Mouse (Mus musculus) embryonic facial prominence, embryonic 15.5 days (tissue): ENCODE data around the gene Csnk2b. TPM values are rescaled to one million over a fixed set of nuclear protein-coding genes. Genes with fewer than 3 reads are reported as not detected.
A peak's percentile ranks its signal among the peaks of the same experiment; 100 is the strongest.
"Not testable (repeated sequence)": the region's sequence is repeated elsewhere in the genome, so short reads cannot be mapped to it uniquely, and the experiment has no call there.

Source experiments
- ATAC-seq: fragments of 200-750 bp; cut with Nextera tagmentation; 2 replicates; pipeline ENCODE4 v1.8.0; 2017; ENCODE audit warnings: low read depth, moderate TSS enrichment; ENCODE audit not compliant: insufficient number of reproducible peaks, low FRiP score, low TSS enrichment
- H3K27ac ChIP-seq: fragments of 300-500 bp; sonication (generic); replicated peaks from 2 replicates; pipeline ENCODE4 v1.5.1; 2015; ENCODE audit warnings: mild to moderate bottlenecking, inconsistent platforms
- H3K27me3 ChIP-seq: fragments of 300-500 bp; sonication (generic); 2 replicates; pipeline ENCODE4 v1.6.1; 2015; ENCODE audit warnings: inconsistent platforms
- H3K36me3 ChIP-seq: fragments of 300-500 bp; sonication (generic); 2 replicates; pipeline ENCODE4 v1.6.1; 2015; ENCODE audit warnings: mild to moderate bottlenecking, inconsistent platforms
- H3K4me1 ChIP-seq: fragments of 300-500 bp; sonication (generic); 2 replicates; pipeline ENCODE4 v1.6.1; 2015; ENCODE audit warnings: inconsistent platforms
- H3K4me2 ChIP-seq: fragments of 300-500 bp; sonication (generic); replicated peaks from 2 replicates; pipeline ENCODE4 v1.6.1; 2015; ENCODE audit warnings: mild to moderate bottlenecking, inconsistent platforms
- H3K4me3 ChIP-seq: fragments of 300-500 bp; sonication (generic); replicated peaks from 2 replicates; pipeline ENCODE4 v1.5.1; 2015; ENCODE audit warnings: mild to moderate bottlenecking, inconsistent platforms
- H3K9ac ChIP-seq: fragments of 300-500 bp; sonication (generic); 2 replicates; pipeline ENCODE4 v1.6.1; 2015; ENCODE audit warnings: inconsistent platforms
- H3K9me3 ChIP-seq: fragments of 300-500 bp; sonication (generic); replicated peaks from 2 replicates; pipeline ENCODE4 v1.6.1; 2016; ENCODE audit warnings: inconsistent platforms
- WGBS: fragments of 180-500 bp; shearing (Covaris S2); methylation state at CpG from one replicate; pipeline ENCODE4 v1.1.7; 2015; 5-methylcytosine and 5-hydroxymethylcytosine counted together
- polyA plus RNA-seq: library from polyadenylated mRNA; unstranded; fragments of >200 nt; fragmentation: Nextera tagmentation; extraction: Ambion mirVana; gene quantifications from 2 replicates; pipeline ENCODE4 v1.2.1, GENCODE M21; 2015

Gene Csnk2b
- polyA plus RNA-seq, 1 experiment from 2014 or later = 278 TPM

GRCm38 (mm10) chr17:35131500-35132173, 9.8 kb upstream of the Csnk2b start, which contains the start of gene Apom:
Gene Apom (minus strand): TSS chr17:35132050.
- Histone ChIP-seq H3K9me3 (no peaks in the 10 kb centered on the region), H3K4me3 (no peak within 1 kb of the TSS), H3K4me1 (peaks cover 24% of the 10 kb centered on the region), H3K9ac (no peak within 1 kb of the TSS), H3K27ac (no peak within 1 kb of the TSS), H3K4me2 (no peak within 1 kb of the TSS), H3K36me3 (peaks cover 12% of the 10 kb centered on the region), H3K27me3 (no peaks in the 10 kb centered on the region)
- WGBS = 80% methylated on average over 15 of the region's 15 CpGs
- no peak for ATAC-seq

- Histone ChIP-seq H3K9me3 (no peaks in the 10 kb centered on the region), H3K4me3 (no peak overlapping the region), H3K27ac (no peak overlapping the region), H3K9ac (no peak overlapping the region), H3K4me1 (peaks cover 21% of the 10 kb centered on the region), H3K36me3 (peaks cover 12% of the 10 kb centered on the region), H3K27me3 (no peaks in the 10 kb centered on the region), H3K4me2 (no peak overlapping the region)
- ATAC-seq = no peak
- WGBS = 84% methylated on average over 8 of the region's 8 CpGs
These were observed 9.2 kb upstream of the Csnk2b start for GRCm38 (mm10) chr17:35131038-35131437.

- no peak overlapping the region for H3K4me2 ChIP-seq
- no peak overlapping the region for H3K4me3 ChIP-seq
- ATAC-seq = no peak
- H3K9ac ChIP-seq = no peak overlapping the region
- 70% methylated on average over 11 of the region's 11 CpGs for WGBS
- H3K9me3 ChIP-seq = no peaks in the 10 kb centered on the region
- peaks cover 13% of the 10 kb centered on the region for H3K36me3 ChIP-seq
- peaks cover 31% of the 10 kb centered on the region for H3K4me1 ChIP-seq
- H3K27me3 ChIP-seq = no peaks in the 10 kb centered on the region
- no peak overlapping the region for H3K27ac ChIP-seq
These were observed 7.1 kb upstream of the Csnk2b start for GRCm38 (mm10) chr17:35128996-35129395.

GRCm38 (mm10) chr17:35127017-35127416, 5.2 kb upstream of the Csnk2b start:
- H3K27me3 ChIP-seq = no peaks in the 10 kb centered on the region
- H3K9ac ChIP-seq = peak overlapping the region; percentile 73
- H3K9me3 ChIP-seq = no peaks in the 10 kb centered on the region
- peaks cover 38% of the 10 kb centered on the region for H3K4me1 ChIP-seq
- H3K27ac ChIP-seq = peak overlapping the region; percentile 89
- peak overlapping the region; percentile 63 for H3K4me3 ChIP-seq
- 70% methylated on average over 13 of the region's 13 CpGs for whole genome bisulfite sequencing
- ATAC-seq = no peak
- H3K36me3 ChIP-seq = peaks cover 16% of the 10 kb centered on the region
- H3K4me2 ChIP-seq = peak overlapping the region; percentile 71

- Histone ChIP-seq H3K27me3 (no peaks in the 10 kb centered on the region), H3K9ac (peak within 1 kb of the TSS; percentile 73), H3K4me1 (peaks cover 40% of the 10 kb centered on the region), H3K4me2 (peak within 1 kb of the TSS; percentile 71), H3K36me3 (peaks cover 16% of the 10 kb centered on the region), H3K4me3 (peak within 1 kb of the TSS; percentile 63), H3K9me3 (no peaks in the 10 kb centered on the region), H3K27ac (peak within 1 kb of the TSS; percentile 89)
- peak; percentile 56 for ATAC-seq
- WGBS = under 1% methylated on average over 36 of the region's 36 CpGs
These were observed 4.4 kb upstream of the Csnk2b start, which contains the start of gene D17H6S53E for GRCm38 (mm10) chr17:35126206-35126611. Gene D17H6S53E (plus strand): TSS chr17:35126373.

GRCm38 (mm10) chr17:35125578-35125977, 3.7 kb upstream of the Csnk2b start:
- no peak for ATAC-seq
- Histone ChIP-seq H3K9me3 (no peaks in the 10 kb centered on the region), H3K4me1 (peaks cover 41% of the 10 kb centered on the region), H3K9ac (peak overlapping the region; percentile 73), H3K27ac (peak overlapping the region; percentile 89), H3K27me3 (no peaks in the 10 kb centered on the region), H3K36me3 (peaks cover 13% of the 10 kb centered on the region), H3K4me2 (peak overlapping the region; percentile 71), H3K4me3 (peak overlapping the region; percentile 63)
- WGBS = 22% methylated on average over 6 of the region's 6 CpGs

GRCm38 (mm10) chr17:35125081-35125480, 3.2 kb upstream of the Csnk2b start:
- no peak for ATAC-seq
- Histone ChIP-seq H3K9ac (no peak overlapping the region), H3K4me3 (no peak overlapping the region), H3K27me3 (no peaks in the 10 kb centered on the region), H3K9me3 (no peaks in the 10 kb centered on the region), H3K36me3 (peaks cover 8% of the 10 kb centered on the region), H3K4me1 (peaks cover 46% of the 10 kb centered on the region), H3K4me2 (no peak overlapping the region), H3K27ac (peak overlapping the region; percentile 89; the same call in 1 of the 2 replicates)
- WGBS = 82% methylated on average over 1 of the region's 1 CpGs

GRCm38 (mm10) chr17:35124261-35124896, 2.5 kb upstream of the Csnk2b start:
- not testable (repeated sequence) for H3K27ac ChIP-seq, H3K9ac ChIP-seq, H3K4me3 ChIP-seq, H3K9me3 ChIP-seq, ATAC-seq, H3K36me3 ChIP-seq, H3K27me3 ChIP-seq, H3K4me2 ChIP-seq
- 93% methylated on average over 12 of the region's 12 CpGs for WGBS
- peaks cover 52% of the 10 kb centered on the region for H3K4me1 ChIP-seq

- not testable (repeated sequence) for H3K4me3 ChIP-seq, H3K27ac ChIP-seq, H3K9me3 ChIP-seq, H3K27me3 ChIP-seq, H3K9ac ChIP-seq, ATAC-seq, H3K4me2 ChIP-seq
- WGBS = 92% methylated on average over 9 of the region's 9 CpGs
- H3K4me1 ChIP-seq = peaks cover 49% of the 10 kb centered on the region
- peaks cover 18% of the 10 kb centered on the region for H3K36me3 ChIP-seq
These were observed 1.4 kb upstream of the Csnk2b start for GRCm38 (mm10) chr17:35123287-35123686.

GRCm38 (mm10) chr17:35121143-35121799, 582 bp downstream of the Csnk2b start, which contains the start of gene Gpank1:
Gene Gpank1 (plus strand): TSS chr17:35121455.
- Histone ChIP-seq H3K27ac (peak within 1 kb of the TSS; percentile 84), H3K9ac (peak within 1 kb of the TSS; percentile 95), H3K4me1 (peaks cover 32% of the 10 kb centered on the region), H3K36me3 (peaks cover 34% of the 10 kb centered on the region), H3K27me3 (no peaks in the 10 kb centered on the region), H3K4me3 (peak within 1 kb of the TSS; percentile 96), H3K4me2 (peak within 1 kb of the TSS; percentile 89), H3K9me3 (no peaks in the 10 kb centered on the region)
- ATAC-seq = peak; percentile 94
- under 1% methylated on average over 50 of the region's 50 CpGs for WGBS

- Histone ChIP-seq H3K27me3 (no peaks in the 10 kb centered on the region), H3K36me3 (peaks cover 39% of the 10 kb centered on the region)
These were observed 1.1 kb downstream of the Csnk2b start for GRCm38 (mm10) chr17:35120745-35121142.

More at GRCm38 (mm10) chr17:35120745-35121142, 1.1 kb downstream of the Csnk2b start:
- H3K4me3 ChIP-seq = peak overlapping the region; percentile 96
- under 1% methylated on average over 33 of the region's 33 CpGs for WGBS
- peaks cover 31% of the 10 kb centered on the region for H3K4me1 ChIP-seq
- no peaks in the 10 kb centered on the region for H3K9me3 ChIP-seq
- H3K4me2 ChIP-seq = peak overlapping the region; percentile 89
- peak; percentile 5 for ATAC-seq
- H3K9ac ChIP-seq = peak overlapping the region; percentile 95
- H3K27ac ChIP-seq = peak overlapping the region; percentile 84
